Mouse (Mus musculus): ENCODE results near the gene Shkbp1. TPM values are rescaled to one million over a fixed set of nuclear protein-coding genes. Genes with fewer than 3 reads are reported as not detected.
A peak's percentile ranks its signal among the peaks of the same experiment; 100 is the strongest.

Shkbp1 gene
- polyA plus RNA-seq (2015; fragmentation: Nextera tagmentation; extraction: Ambion mirVana), result 85.4 and 89.3 TPM in 2 replicates

DNA sequence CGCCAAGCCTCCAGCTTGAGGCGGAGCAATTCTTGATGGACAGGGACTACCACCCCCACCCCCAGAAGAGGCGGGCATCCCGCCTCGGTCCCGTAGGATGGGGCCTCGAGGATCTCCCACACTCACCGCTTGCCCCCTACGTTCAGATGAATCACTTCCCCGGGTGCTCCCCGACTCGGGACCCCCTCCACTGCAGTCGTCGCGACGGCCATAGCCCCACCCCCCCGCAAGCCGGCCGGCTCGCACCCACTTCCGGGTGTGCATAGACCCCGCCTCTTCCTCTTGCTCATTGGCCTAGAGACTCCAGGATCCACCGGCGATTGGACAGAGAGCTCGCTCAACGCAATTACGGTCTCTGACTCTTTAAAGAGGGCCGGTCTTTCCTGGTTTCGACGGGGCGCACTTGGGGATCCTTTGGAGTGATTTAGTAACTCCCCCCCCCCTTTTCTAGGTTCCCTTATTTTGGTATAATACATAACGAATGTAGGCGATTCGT lies at the start of gene Shkbp1:
TSS of gene Shkbp1 (minus strand) at position 275 of the 496 bp plus-strand sequence.
- Histone ChIP-seq H3K36me3 (ENCODE audit: poor library complexity, severe bottlenecking) (peaks cover 31% of the 10 kb centered on the region), H3K27ac (peak within 1 kb of the TSS; percentile 61), H3K4me1 (peaks cover 32% of the 10 kb centered on the region), H3K9me3 (replicated peaks) (no peaks in the 10 kb centered on the region; the same call in 1 of the 2 replicates), H3K4me2 (peak within 1 kb of the TSS; percentile 65), H3K27me3 (peaks cover 36% of the 10 kb centered on the region), H3K9ac (peak within 1 kb of the TSS; percentile 86), H3K4me3 (peak within 1 kb of the TSS; percentile 73)
- ATAC-seq, result peak; percentile 95
- under 1% methylated on average over 34 of the region's 34 CpGs for WGBS

GRCm38 (mm10) chr7:27404203-27404942 lies 48.6 kb upstream of the Shkbp1 start:
- Histone ChIP-seq H3K27ac (no peak overlapping the region), H3K36me3 (ENCODE audit: poor library complexity, severe bottlenecking) (no peaks in the 10 kb centered on the region), H3K9me3 (replicated peaks) (peaks cover 4% of the 10 kb centered on the region; the same call in 1 of the 2 replicates), H3K4me1 (peaks cover 13% of the 10 kb centered on the region), H3K9ac (no peak overlapping the region), H3K27me3 (peaks cover 95% of the 10 kb centered on the region), H3K4me2 (peak overlapping the region; percentile 34), H3K4me3 (peak overlapping the region; percentile 10; the same call in 1 of the 2 replicates)
- ATAC-seq, result no peak
- 6% methylated on average over 80 of the region's 81 CpGs for WGBS

DNA sequence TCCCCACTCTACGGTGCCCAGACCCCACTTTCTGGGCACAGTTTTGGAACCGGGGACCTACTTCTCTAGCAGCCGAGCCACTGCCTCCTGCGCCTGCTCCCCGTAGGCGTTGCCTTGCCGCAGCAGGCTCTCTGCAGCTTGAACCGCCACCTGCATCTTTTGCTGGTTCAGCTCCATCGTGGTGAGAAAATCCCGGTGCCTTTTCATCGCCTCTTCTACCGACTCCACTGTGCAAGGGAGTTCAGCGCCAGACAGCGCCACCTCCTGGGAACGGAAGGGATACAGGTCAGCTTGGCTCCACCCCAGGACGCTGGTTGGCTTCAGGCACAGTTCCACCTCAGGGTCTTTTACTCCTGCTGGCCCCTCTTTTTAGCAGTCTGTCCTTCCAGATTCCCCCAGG lies 46.9 kb upstream of the Shkbp1 start:
- no peak overlapping the region for H3K4me3 ChIP-seq
- H3K4me1 ChIP-seq, result 0 out of 2 replicates have a peak, but pooled peaks cover under 1% of the 10 kb centered on the region
- H3K27ac ChIP-seq, result no peak overlapping the region
- H3K4me2 ChIP-seq, result peak overlapping the region; percentile 5; the same call in 1 of the 2 replicates
- no peak overlapping the region for H3K9ac ChIP-seq
- H3K27me3 ChIP-seq, result peaks cover 89% of the 10 kb centered on the region
- H3K9me3 ChIP-seq (replicated peaks), result peaks cover 4% of the 10 kb centered on the region; the same call in 1 of the 2 replicates
- no peaks in the 10 kb centered on the region for H3K36me3 ChIP-seq (ENCODE audit: poor library complexity, severe bottlenecking)
- WGBS, result 11% methylated on average over 16 of the region's 16 CpGs
- peak; percentile 55; the same call in 1 of the 2 replicates for ATAC-seq

DNA sequence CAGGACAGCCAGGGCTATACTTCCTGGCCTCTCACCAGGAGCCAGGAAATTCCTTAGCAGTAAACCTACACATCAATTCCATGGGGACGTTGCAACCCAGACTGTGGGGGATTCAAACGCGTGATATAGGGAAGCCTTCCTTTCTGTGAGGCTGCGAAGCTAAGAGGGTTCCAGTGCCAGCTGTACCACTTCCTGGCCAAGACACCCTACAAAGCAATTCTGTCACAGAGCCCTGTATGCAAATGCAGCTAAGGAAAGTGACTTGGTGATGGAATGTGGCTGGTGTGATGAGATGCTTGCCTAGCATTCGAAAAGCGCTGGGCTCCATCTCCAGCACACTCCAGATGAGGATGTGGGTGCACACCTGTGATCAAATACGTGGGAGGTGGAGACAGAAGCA lies 44.7 kb upstream of the Shkbp1 start:
- Histone ChIP-seq H3K9ac (no peak overlapping the region), H3K27me3 (peaks cover 89% of the 10 kb centered on the region), H3K4me2 (no peak overlapping the region), H3K4me3 (no peak overlapping the region), H3K9me3 (replicated peaks) (peaks cover 4% of the 10 kb centered on the region; the same call in 1 of the 2 replicates), H3K36me3 (ENCODE audit: poor library complexity, severe bottlenecking) (no peaks in the 10 kb centered on the region), H3K4me1 (peaks cover 20% of the 10 kb centered on the region), H3K27ac (no peak overlapping the region)
- WGBS, result 80% methylated on average over 7 of the region's 7 CpGs
- ATAC-seq, result no peak

GRCm38 (mm10) chr7:27397048-27397949 lies 41.5 kb upstream of the Shkbp1 start:
- Histone ChIP-seq H3K9me3 (replicated peaks) (no peaks in the 10 kb centered on the region), H3K36me3 (ENCODE audit: poor library complexity, severe bottlenecking) (no peaks in the 10 kb centered on the region), H3K9ac (no peak overlapping the region), H3K4me2 (peak overlapping the region; percentile 78), H3K27ac (no peak overlapping the region), H3K27me3 (peaks cover 89% of the 10 kb centered on the region), H3K4me1 (peaks cover 20% of the 10 kb centered on the region), H3K4me3 (peak overlapping the region; percentile 51; the same call in 1 of the 2 replicates)
- 19% methylated on average over 26 of the region's 26 CpGs for WGBS
- peak; percentile 50; the same call in 1 of the 2 replicates for ATAC-seq

DNA sequence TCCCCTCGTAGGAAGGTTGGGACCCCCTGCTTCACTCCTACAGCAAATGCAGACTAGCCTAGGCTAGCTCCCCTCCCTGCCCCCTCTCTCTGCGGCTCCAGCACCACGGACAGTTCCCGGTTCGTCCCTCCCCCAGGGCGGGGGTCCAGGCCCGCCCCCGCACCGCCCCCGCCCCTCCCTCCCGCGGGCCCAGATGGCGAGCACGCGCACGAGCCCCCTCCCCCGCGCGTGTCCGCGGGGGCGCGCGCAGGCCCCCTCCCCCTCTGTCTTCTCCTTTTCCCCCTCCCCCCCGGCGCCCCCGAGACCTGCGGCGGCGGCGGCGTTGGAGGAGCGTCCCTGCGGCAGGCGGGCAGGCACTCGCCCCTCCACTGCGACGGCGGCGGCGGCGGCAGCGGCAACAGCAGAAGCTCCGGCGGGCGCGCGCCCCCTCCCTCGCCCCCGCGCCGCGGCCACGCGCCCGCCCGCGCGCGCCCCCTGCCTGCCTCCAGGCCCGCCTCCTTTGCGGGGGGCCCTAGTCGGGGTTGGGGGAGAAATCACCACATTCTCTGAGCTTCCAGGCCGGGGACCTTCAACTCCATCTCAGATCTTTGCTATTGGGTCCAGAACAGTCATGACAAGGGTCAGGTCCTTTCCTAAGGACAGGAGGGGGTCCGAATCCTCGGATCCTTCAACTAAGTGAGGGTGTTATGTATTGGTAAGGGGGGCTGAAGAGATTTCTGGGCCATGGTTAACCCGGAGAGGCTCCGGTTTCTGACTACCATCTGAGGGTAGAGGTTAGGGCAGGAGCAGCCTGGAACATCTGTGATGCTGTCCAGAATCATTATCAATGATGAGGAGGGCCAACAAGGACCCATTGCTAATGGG lies 40.6 kb upstream of the Shkbp1 start:
- peak; percentile 56 for ATAC-seq
- Histone ChIP-seq H3K4me1 (peaks cover 20% of the 10 kb centered on the region), H3K9ac (peak overlapping the region; percentile 58), H3K9me3 (replicated peaks) (no peaks in the 10 kb centered on the region), H3K4me3 (peak overlapping the region; percentile 51), H3K36me3 (ENCODE audit: poor library complexity, severe bottlenecking) (no peaks in the 10 kb centered on the region), H3K4me2 (peak overlapping the region; percentile 78), H3K27ac (no peak overlapping the region), H3K27me3 (peaks cover 89% of the 10 kb centered on the region)
- WGBS, result 4% methylated on average over 20 of the region's 68 CpGs

DNA sequence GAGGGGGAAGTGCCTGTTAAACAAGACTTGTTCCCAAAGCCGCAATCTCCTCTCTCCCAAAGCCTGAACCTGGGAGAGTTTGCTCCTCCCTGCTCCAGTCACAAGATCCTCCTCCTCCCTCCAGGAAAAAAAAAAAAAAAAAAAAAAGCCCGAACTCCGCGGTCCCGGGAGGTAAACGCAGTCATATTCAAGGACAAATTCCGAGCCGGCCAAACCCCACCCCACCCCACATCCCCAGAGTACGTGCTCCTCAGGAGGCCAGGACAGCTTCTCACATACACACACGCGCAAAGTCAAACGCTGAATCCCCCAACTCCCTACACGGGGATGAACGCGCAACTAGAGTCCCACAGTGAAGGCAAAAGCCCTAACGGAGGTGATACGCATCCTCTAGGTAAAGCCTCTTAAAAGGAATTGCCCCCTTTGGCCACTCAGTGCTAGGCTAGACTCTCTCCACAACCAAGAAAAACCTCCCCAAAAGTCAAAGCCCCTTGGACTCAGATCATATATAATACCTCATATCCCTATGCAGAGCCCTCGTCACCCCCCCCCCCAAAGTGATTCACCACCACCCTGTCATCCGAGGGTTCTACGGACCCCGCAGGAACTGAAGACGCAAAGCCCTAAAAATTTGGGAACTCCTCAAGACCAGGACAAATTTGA lies 39.8 kb upstream of the Shkbp1 start:
- H3K9me3 ChIP-seq (replicated peaks), result no peaks in the 10 kb centered on the region
- 1% methylated on average over 17 of the region's 22 CpGs for WGBS
- H3K27me3 ChIP-seq, result peaks cover 89% of the 10 kb centered on the region
- H3K4me2 ChIP-seq, result peak overlapping the region; percentile 78
- H3K27ac ChIP-seq, result no peak overlapping the region
- no peaks in the 10 kb centered on the region for H3K36me3 ChIP-seq (ENCODE audit: poor library complexity, severe bottlenecking)
- ATAC-seq, result peak; percentile 29
- peaks cover 20% of the 10 kb centered on the region for H3K4me1 ChIP-seq
- peak overlapping the region; percentile 58; the same call in 1 of the 2 replicates for H3K9ac ChIP-seq
- H3K4me3 ChIP-seq, result peak overlapping the region; percentile 51

DNA sequence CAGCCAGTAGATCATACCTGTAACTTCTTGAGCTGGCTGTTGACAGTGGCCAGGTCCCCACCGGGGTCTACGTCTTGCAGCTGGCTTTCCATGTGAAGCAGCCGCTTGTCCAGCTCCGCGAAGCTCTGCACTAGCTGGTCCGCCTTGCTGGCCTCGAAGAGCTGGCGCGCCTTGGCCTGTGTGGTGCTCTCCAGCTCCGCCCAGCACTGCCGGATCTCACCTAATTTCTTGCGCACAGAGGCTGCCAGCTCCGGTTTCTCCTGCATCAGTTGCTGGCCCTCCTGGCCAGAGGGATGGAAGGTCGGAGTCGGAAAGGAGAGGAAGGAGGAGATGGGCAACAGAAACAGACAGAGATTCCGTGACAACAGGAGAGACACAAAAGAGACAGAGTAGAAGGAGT lies 35.6 kb upstream of the Shkbp1 start:
- Histone ChIP-seq H3K9ac (no peak overlapping the region), H3K27me3 (peaks cover 62% of the 10 kb centered on the region), H3K27ac (no peak overlapping the region), H3K9me3 (replicated peaks) (no peaks in the 10 kb centered on the region), H3K4me1 (peaks cover 9% of the 10 kb centered on the region), H3K4me2 (no peak overlapping the region), H3K36me3 (ENCODE audit: poor library complexity, severe bottlenecking) (no peaks in the 10 kb centered on the region), H3K4me3 (no peak overlapping the region)
- 36% methylated on average over 16 of the region's 16 CpGs for WGBS
- no peak for ATAC-seq

- WGBS, result 63% methylated on average over 6 of the region's 6 CpGs
- Histone ChIP-seq H3K27ac (no peak overlapping the region), H3K27me3 (peaks cover 45% of the 10 kb centered on the region)
Observed at GRCm38 (mm10) chr7:27389213-27389612, 33.4 kb upstream of the Shkbp1 start.

GRCm38 (mm10) chr7:27384731-27385130 lies 28.9 kb upstream of the Shkbp1 start:
- Histone ChIP-seq H3K9me3 (replicated peaks) (no peaks in the 10 kb centered on the region), H3K27ac (no peak overlapping the region), H3K4me3 (no peak overlapping the region), H3K36me3 (ENCODE audit: poor library complexity, severe bottlenecking) (no peaks in the 10 kb centered on the region), H3K9ac (no peak overlapping the region), H3K4me2 (no peak overlapping the region), H3K27me3 (peaks cover 16% of the 10 kb centered on the region), H3K4me1 (peaks cover 7% of the 10 kb centered on the region; the same call in 1 of the 2 replicates)
- peak; percentile 51; the same call in 1 of the 2 replicates for ATAC-seq
- 42% methylated on average over 4 of the region's 4 CpGs for WGBS

More at GRCm38 (mm10) chr7:27389213-27389612, 33.4 kb upstream of the Shkbp1 start:
- no peak overlapping the region for H3K9ac ChIP-seq
- no peak for ATAC-seq
- peaks cover 4% of the 10 kb centered on the region; the same call in 1 of the 2 replicates for H3K4me1 ChIP-seq
- H3K4me3 ChIP-seq, result no peak overlapping the region
- no peaks in the 10 kb centered on the region for H3K36me3 ChIP-seq (ENCODE audit: poor library complexity, severe bottlenecking)
- H3K9me3 ChIP-seq (replicated peaks), result no peaks in the 10 kb centered on the region
- no peak overlapping the region for H3K4me2 ChIP-seq
